Mouse (Mus musculus) midbrain, postnatal 0 days (tissue): ENCODE results near the gene Cdc14a. TPM values are rescaled to one million over a fixed set of nuclear protein-coding genes. Genes with fewer than 3 reads are reported as not detected.

Source experiments
- ATAC-seq: fragments of 200-750 bp; cut with Nextera tagmentation; 2 replicates; pipeline ENCODE4 v1.8.0; 2017; ENCODE audit warnings: moderate number of reproducible peaks, mild to moderate bottlenecking, moderate TSS enrichment, moderate library complexity; ENCODE audit not compliant: low FRiP score
- DNase-seq: peaks from one replicate; pipeline ENCODE4 v3.0.0-alpha.2; 2015; ENCODE audit warnings: low spot score
- H3K27ac ChIP-seq: fragments of 300-500 bp; sonication (generic); 2 replicates; pipeline ENCODE4 v1.5.1; 2014; ENCODE audit warnings: low read depth, mild to moderate bottlenecking, low read length, mixed read lengths
- H3K27me3 ChIP-seq: fragments of 300-500 bp; sonication (generic); 2 replicates; pipeline ENCODE4 v1.6.1; 2014; ENCODE audit warnings: low read length, control low read depth, mixed read lengths; ENCODE audit not compliant: insufficient read depth
- H3K36me3 ChIP-seq: fragments of 300-500 bp; sonication (generic); 2 replicates; pipeline ENCODE4 v1.6.1; 2014; ENCODE audit warnings: low read length, control low read depth, mixed read lengths; ENCODE audit not compliant: insufficient read depth
- H3K4me1 ChIP-seq: fragments of 300-500 bp; sonication (generic); 2 replicates; pipeline ENCODE4 v1.6.1; 2014; ENCODE audit warnings: mild to moderate bottlenecking, control low read depth, antibody characterized with exemption, low read length, mixed read lengths; ENCODE audit not compliant: insufficient read depth
- H3K4me2 ChIP-seq: fragments of 300-500 bp; sonication (generic); 2 replicates; pipeline ENCODE4 v1.6.1; 2014; ENCODE audit warnings: low read depth, mild to moderate bottlenecking, low read length, mixed read lengths; ENCODE audit not compliant: poor library complexity, severe bottlenecking
- H3K4me3 ChIP-seq: fragments of 300-500 bp; sonication (generic); 2 replicates; pipeline ENCODE4 v1.5.1; 2014; ENCODE audit warnings: low read depth, mild to moderate bottlenecking, low read length, moderate library complexity
- H3K9ac ChIP-seq: fragments of 300-500 bp; sonication (generic); replicated peaks from 2 replicates; pipeline ENCODE4 v1.6.1; 2014; ENCODE audit warnings: mild to moderate bottlenecking, low read length, moderate library complexity, mixed read lengths; ENCODE audit not compliant: poor library complexity, severe bottlenecking
- H3K9me3 ChIP-seq: fragments of 300-500 bp; sonication (generic); 2 replicates; pipeline ENCODE4 v1.6.1; 2016; ENCODE audit warnings: low read length, control low read depth
- CTCF ChIP-seq: IDR thresholded peaks from 2 replicates; pipeline ENCODE4 v1.5.1; 2016; ENCODE audit warnings: antibody characterized with exemption, mild to moderate bottlenecking
- WGBS: fragments of 180-500 bp; shearing (Covaris S2); extraction: QIAGEN DNeasy Blood & Tissue Kit; methylation state at CpG from one replicate; pipeline ENCODE4 v1.1.7; 2014; 5-methylcytosine and 5-hydroxymethylcytosine counted together
- polyA plus RNA-seq: library from polyadenylated mRNA; unstranded; fragments of >200 nt; fragmentation: Nextera tagmentation; extraction: Ambion mirVana; gene quantifications from 2 replicates; pipeline ENCODE4 v1.2.1, GENCODE M21; 2015
- total RNA-seq: library from RNA; depleted of rRNA; stranded (reverse); fragments of >200 nt; gene quantifications from 2 replicates; pipeline ENCODE4 v1.2.3, GENCODE M21; 2014

Cdc14a gene
- total and polyA plus RNA-seq, 2 experiments from 2014 or later: 2.2 to 3.1 TPM

- 65% methylated on average over 5 of the region's 5 CpGs for WGBS
- Histone ChIP-seq H3K36me3 (no peaks in the 10 kb centered on the region), H3K4me3 (no peak overlapping the region), H3K9me3 (no peaks in the 10 kb centered on the region), H3K4me2 (no peak overlapping the region), H3K4me1 (peaks cover 5% of the 10 kb centered on the region; the same call in 1 of the 2 replicates), H3K9ac (no peak overlapping the region), H3K27me3 (peaks cover 6% of the 10 kb centered on the region), H3K27ac (no peak overlapping the region)
- no peak for DNase-seq
- ATAC-seq: no peak
- TF ChIP-seq CTCF: no peak
Observed at GRCm38 (mm10) chr3:116256104-116256503, 167.7 kb downstream of the Cdc14a start.

GRCm38 (mm10) chr3:116253077-116253531 is 170.7 kb downstream of the Cdc14a start, which contains the start of gene Gpr88:
Gpr88 (minus strand) TSS chr3:116253503.
- Histone ChIP-seq H3K27ac (peak within 1 kb of the TSS; percentile 43), H3K4me1 (peaks cover 5% of the 10 kb centered on the region; the same call in 1 of the 2 replicates), H3K9me3 (no peaks in the 10 kb centered on the region), H3K27me3 (peaks cover 6% of the 10 kb centered on the region), H3K9ac (peak within 1 kb of the TSS; percentile 59), H3K4me2 (peak within 1 kb of the TSS; percentile 99), H3K36me3 (no peaks in the 10 kb centered on the region), H3K4me3 (peak within 1 kb of the TSS; percentile 68)
- peak; percentile 86 for DNase-seq
- TF ChIP-seq CTCF: no peak
- peak; percentile 55 for ATAC-seq
- 5% methylated on average over 9 of the region's 9 CpGs for WGBS

- WGBS: under 1% methylated on average over 46 of the region's 48 CpGs
Observed at GRCm38 (mm10) chr3:116252255-116253040, 171.4 kb downstream of the Cdc14a start.

DNA sequence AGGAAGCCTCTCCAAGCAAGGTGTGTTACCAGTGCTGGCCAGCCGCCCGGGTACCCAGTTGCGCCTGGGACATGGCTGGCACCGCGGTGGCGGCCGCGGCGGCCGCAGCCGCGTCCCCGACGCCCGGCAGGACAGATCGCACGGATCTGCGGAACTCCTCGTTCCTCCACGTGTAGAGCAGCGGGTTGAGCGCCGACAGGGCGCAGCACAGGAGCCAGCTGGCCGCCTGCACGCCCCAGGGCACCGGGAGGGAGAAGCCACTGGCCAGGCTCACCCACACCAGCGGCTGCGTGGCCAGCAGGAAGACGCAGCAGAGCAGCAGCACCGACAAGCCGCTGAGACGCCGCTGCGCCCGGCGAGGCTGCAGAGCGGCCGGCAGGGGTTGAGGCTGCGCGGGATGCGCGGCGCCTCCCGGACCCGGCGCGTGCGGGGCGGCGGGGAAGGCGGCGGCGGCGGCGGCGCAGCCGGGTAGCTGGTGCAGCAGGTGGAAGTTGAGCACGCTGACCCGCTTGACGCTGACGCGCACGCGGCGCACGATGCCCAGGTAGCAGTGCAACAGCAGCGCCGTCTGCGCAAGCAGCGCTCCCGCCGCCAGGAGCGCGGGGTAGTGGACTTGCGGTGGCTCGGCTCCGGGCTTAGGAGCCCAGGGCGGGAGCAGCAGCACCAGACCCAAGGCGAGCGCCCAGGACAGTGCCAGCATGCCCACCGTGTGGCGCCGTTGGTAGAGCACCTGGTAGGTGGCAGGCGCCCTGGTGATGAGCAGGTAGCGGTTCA is 172.2 kb downstream of the Cdc14a start:
- no peaks in the 10 kb centered on the region for H3K9me3 ChIP-seq
- peak overlapping the region; percentile 43 for H3K27ac ChIP-seq
- peak overlapping the region; percentile 99 for H3K4me2 ChIP-seq
- no peaks in the 10 kb centered on the region for H3K36me3 ChIP-seq
- ATAC-seq (peak; percentile 74), DNase-seq (peak; percentile 57)
- H3K27me3 ChIP-seq: peaks cover 6% of the 10 kb centered on the region
- peak overlapping the region; percentile 59 for H3K9ac ChIP-seq
- H3K4me1 ChIP-seq: peaks cover 5% of the 10 kb centered on the region; the same call in 1 of the 2 replicates
- WGBS: under 1% methylated on average over 80 of the region's 86 CpGs
- peak overlapping the region; percentile 68 for H3K4me3 ChIP-seq
- TF ChIP-seq CTCF: no peak

More at GRCm38 (mm10) chr3:116252255-116253040, 171.4 kb downstream of the Cdc14a start:
- no peaks in the 10 kb centered on the region for H3K36me3 ChIP-seq
- ATAC-seq: peak; percentile 82
- peak overlapping the region; percentile 99 for H3K4me2 ChIP-seq
- peak; percentile 64 for DNase-seq
- H3K9me3 ChIP-seq: no peaks in the 10 kb centered on the region
- peak; percentile 39; the same call in 1 of the 2 replicates for TF ChIP-seq CTCF
- H3K27ac ChIP-seq: peak overlapping the region; percentile 43
- H3K4me3 ChIP-seq: peak overlapping the region; percentile 68
- H3K4me1 ChIP-seq: peaks cover 5% of the 10 kb centered on the region; the same call in 1 of the 2 replicates
- peaks cover 6% of the 10 kb centered on the region for H3K27me3 ChIP-seq
- H3K9ac ChIP-seq: peak overlapping the region; percentile 59

DNA sequence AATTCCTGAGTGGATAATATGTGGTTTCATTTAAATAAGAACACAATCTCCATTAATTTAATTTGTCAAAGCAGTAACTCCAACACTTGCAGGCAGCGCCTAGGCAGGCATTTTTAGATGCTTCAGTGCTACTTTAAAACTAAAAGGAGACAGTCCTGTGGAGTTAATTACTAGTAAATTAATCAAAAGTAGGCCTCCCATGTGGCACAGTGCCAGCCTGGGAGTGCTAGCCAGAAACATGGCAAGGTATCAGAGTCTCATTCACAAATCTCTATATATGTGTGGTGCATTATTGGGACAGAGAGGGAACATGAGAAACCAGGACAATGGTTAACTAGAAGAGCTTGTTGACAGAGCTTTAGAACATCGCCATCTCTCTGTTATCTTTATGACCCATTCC is 174.8 kb downstream of the Cdc14a start:
- 90% methylated on average over 2 of the region's 2 CpGs for WGBS

More for the DNA sequence above, 174.8 kb downstream of the Cdc14a start:
- no peak overlapping the region for H3K4me3 ChIP-seq
- TF ChIP-seq CTCF: no peak
- H3K4me2 ChIP-seq: no peak overlapping the region
- DNase-seq (peak; percentile 26), ATAC-seq (no peak)
- H3K27ac ChIP-seq: no peak overlapping the region
- no peak overlapping the region for H3K9ac ChIP-seq
- H3K4me1 ChIP-seq: peaks cover 5% of the 10 kb centered on the region; the same call in 1 of the 2 replicates
- H3K36me3 ChIP-seq: no peaks in the 10 kb centered on the region
- H3K9me3 ChIP-seq: no peaks in the 10 kb centered on the region
- no peaks in the 10 kb centered on the region; the same call in none of the 2 replicates for H3K27me3 ChIP-seq
